Mouse (Mus musculus) embryo, embryonic 10.5 days (tissue): Measurements from ENCODE around the gene Cdh4.

Experiments used
- DNase-seq: peaks from one replicate; pipeline ENCODE4 v3.0.0-alpha.2; 2015; ENCODE audit warnings: low spot score

The Cdh4 gene

GRCm38 (mm10) chr2:179442191-179442540, at the start of gene Cdh4:
TSS of gene Cdh4 (plus strand) at chr2:179442431.
- peak; percentile 86 for DNase-seq

GRCm38 (mm10) chr2:179395442-179395841, 46.8 kb upstream of the Cdh4 start:
- DNase-seq = no peak

GRCm38 (mm10) chr2:179399645-179400249, 42.5 kb upstream of the Cdh4 start:
- no peak for DNase-seq

- DNase-seq = no peak
These were observed 31.2 kb upstream of the Cdh4 start for GRCm38 (mm10) chr2:179410866-179411561.

- DNase-seq = no peak
These were observed 29.3 kb upstream of the Cdh4 start for GRCm38 (mm10) chr2:179412966-179413365.

GRCm38 (mm10) chr2:179414253-179414652, 28.0 kb upstream of the Cdh4 start:
- no peak for DNase-seq

- DNase-seq = no peak
These were observed 27.5 kb upstream of the Cdh4 start for GRCm38 (mm10) chr2:179414704-179415103.

- no peak for DNase-seq
These were observed 26.3 kb upstream of the Cdh4 start for GRCm38 (mm10) chr2:179415892-179416403.

- DNase-seq = no peak
These were observed 25.5 kb upstream of the Cdh4 start for GRCm38 (mm10) chr2:179416587-179417227.

- no peak for DNase-seq
These were observed 16.6 kb upstream of the Cdh4 start for GRCm38 (mm10) chr2:179425602-179426001.

GRCm38 (mm10) chr2:179428889-179429288, 13.3 kb upstream of the Cdh4 start:
- no peak for DNase-seq

- DNase-seq = peak; percentile 38
These were observed 2.1 kb upstream of the Cdh4 start for GRCm38 (mm10) chr2:179440161-179440560.

GRCm38 (mm10) chr2:179441086-179441485, 1.1 kb upstream of the Cdh4 start:
- no peak for DNase-seq

GRCm38 (mm10) chr2:179441717-179442116, 514 bp upstream of the Cdh4 start:
- no peak for DNase-seq

- peak; percentile 74 for DNase-seq
These were observed 452 bp downstream of the Cdh4 start for GRCm38 (mm10) chr2:179442541-179443225.

GRCm38 (mm10) chr2:179443226-179443815, 1.1 kb downstream of the Cdh4 start:
- peak; percentile 63 for DNase-seq

GRCm38 (mm10) chr2:179443959-179444358, 1.7 kb downstream of the Cdh4 start:
- peak; percentile 58 for DNase-seq

- no peak for DNase-seq
These were observed 6.0 kb downstream of the Cdh4 start for GRCm38 (mm10) chr2:179448256-179448655.

- DNase-seq = no peak
These were observed 6.8 kb downstream of the Cdh4 start for GRCm38 (mm10) chr2:179449018-179449417.

GRCm38 (mm10) chr2:179459196-179459595, 17.0 kb downstream of the Cdh4 start:
- DNase-seq = no peak

GRCm38 (mm10) chr2:179459606-179460005, 17.4 kb downstream of the Cdh4 start:
- no peak for DNase-seq

GRCm38 (mm10) chr2:179463514-179463913, 21.3 kb downstream of the Cdh4 start:
- no peak for DNase-seq
